Mouse (Mus musculus): ENCODE data around the gene Fbxl16. TPM values are rescaled to one million over a fixed set of nuclear protein-coding genes. Genes with fewer than 3 reads are reported as not detected.

Fbxl16 gene
- polyA plus RNA-seq, 1 experiment from 2014 or later, result 2.2 TPM

- no peaks in the 10 kb centered on the region for H3K27me3 ChIP-seq
- no peaks in the 10 kb centered on the region for H3K9me3 ChIP-seq (replicated peaks)
- peaks cover 16% of the 10 kb centered on the region for H3K36me3 ChIP-seq
- H3K4me3 ChIP-seq (replicated peaks), result peak within 1 kb of the TSS; percentile 57
- WGBS, result 3% methylated on average over 65 of the region's 65 CpGs
- peak; percentile 92 for ATAC-seq (replicated peaks; ENCODE audit: low FRiP score)
- peaks cover 19% of the 10 kb centered on the region for H3K4me1 ChIP-seq
- H3K27ac ChIP-seq, result peak within 1 kb of the TSS; percentile 85
- peak within 1 kb of the TSS; percentile 68 for H3K9ac ChIP-seq
- peak within 1 kb of the TSS; percentile 76 for H3K4me2 ChIP-seq
These were observed 52.2 kb downstream of the Fbxl16 start, which contains the start of gene Wdr90 for GRCm38 (mm10) chr17:25860832-25861703. TSS of gene Wdr90 (minus strand) at chr17:25861501.

GRCm38 (mm10) chr17:25861704-25862612, 53.1 kb downstream of the Fbxl16 start:
- Histone ChIP-seq H3K4me1 (peaks cover 25% of the 10 kb centered on the region), H3K27ac (peak overlapping the region; percentile 85), H3K4me3 (replicated peaks) (peak overlapping the region; percentile 57), H3K9me3 (replicated peaks) (no peaks in the 10 kb centered on the region), H3K36me3 (peaks cover 14% of the 10 kb centered on the region), H3K27me3 (no peaks in the 10 kb centered on the region), H3K4me2 (peak overlapping the region; percentile 76), H3K9ac (peak overlapping the region; percentile 68)
- ATAC-seq (replicated peaks; ENCODE audit: low FRiP score), result no peak
- 13% methylated on average over 6 of the region's 6 CpGs for WGBS

GRCm38 (mm10) chr17:25863681-25864080, 54.8 kb downstream of the Fbxl16 start:
- peaks cover 38% of the 10 kb centered on the region for H3K4me1 ChIP-seq
- no peak overlapping the region for H3K4me2 ChIP-seq
- no peak for ATAC-seq (replicated peaks; ENCODE audit: low FRiP score)
- H3K27me3 ChIP-seq, result no peaks in the 10 kb centered on the region
- H3K27ac ChIP-seq, result no peak overlapping the region
- peaks cover 13% of the 10 kb centered on the region for H3K36me3 ChIP-seq
- 87% methylated on average over 6 of the region's 6 CpGs for WGBS
- H3K9ac ChIP-seq, result no peak overlapping the region
- H3K9me3 ChIP-seq (replicated peaks), result no peaks in the 10 kb centered on the region
- no peak overlapping the region for H3K4me3 ChIP-seq (replicated peaks)

GRCm38 (mm10) chr17:25864311-25864710, 55.4 kb downstream of the Fbxl16 start:
- 85% methylated on average over 14 of the region's 14 CpGs for WGBS
- Histone ChIP-seq H3K9ac (no peak overlapping the region), H3K9me3 (replicated peaks) (no peaks in the 10 kb centered on the region), H3K27me3 (no peaks in the 10 kb centered on the region), H3K4me3 (replicated peaks) (no peak overlapping the region), H3K4me1 (peaks cover 43% of the 10 kb centered on the region), H3K36me3 (peaks cover 13% of the 10 kb centered on the region), H3K4me2 (no peak overlapping the region), H3K27ac (no peak overlapping the region)
- ATAC-seq (replicated peaks; ENCODE audit: low FRiP score), result no peak

- Histone ChIP-seq H3K4me1 (peaks cover 39% of the 10 kb centered on the region), H3K36me3 (peaks cover 13% of the 10 kb centered on the region), H3K9ac (no peak overlapping the region), H3K27ac (no peak overlapping the region), H3K9me3 (replicated peaks) (no peaks in the 10 kb centered on the region), H3K4me2 (no peak overlapping the region), H3K4me3 (replicated peaks) (no peak overlapping the region), H3K27me3 (no peaks in the 10 kb centered on the region)
- WGBS, result 91% methylated on average over 11 of the region's 11 CpGs
- no peak for ATAC-seq (replicated peaks; ENCODE audit: low FRiP score)
These were observed 56.4 kb downstream of the Fbxl16 start for GRCm38 (mm10) chr17:25865288-25865687.

- Histone ChIP-seq H3K9ac (no peak overlapping the region), H3K4me1 (peaks cover 32% of the 10 kb centered on the region), H3K36me3 (peaks cover 13% of the 10 kb centered on the region), H3K4me3 (replicated peaks) (no peak overlapping the region), H3K9me3 (replicated peaks) (no peaks in the 10 kb centered on the region), H3K4me2 (no peak overlapping the region), H3K27ac (no peak overlapping the region), H3K27me3 (no peaks in the 10 kb centered on the region)
- ATAC-seq (replicated peaks; ENCODE audit: low FRiP score), result no peak
- WGBS, result 86% methylated on average over 3 of the region's 3 CpGs
These were observed 57.3 kb downstream of the Fbxl16 start for GRCm38 (mm10) chr17:25866172-25866571.

- peak overlapping the region; percentile 86 for H3K27ac ChIP-seq
These were observed 58.6 kb downstream of the Fbxl16 start for GRCm38 (mm10) chr17:25867509-25867835.

GRCm38 (mm10) chr17:25867836-25868600, 59.1 kb downstream of the Fbxl16 start:
- Histone ChIP-seq H3K9ac (peak overlapping the region; percentile 70), H3K4me3 (replicated peaks) (peak overlapping the region; percentile 82), H3K9me3 (replicated peaks) (no peaks in the 10 kb centered on the region), H3K36me3 (peaks cover 13% of the 10 kb centered on the region), H3K4me2 (peak overlapping the region; percentile 96), H3K4me1 (peaks cover 25% of the 10 kb centered on the region), H3K27me3 (no peaks in the 10 kb centered on the region), H3K27ac (peak overlapping the region; percentile 86)
- WGBS, result under 1% methylated on average over 42 of the region's 42 CpGs
- peak; percentile 69 for ATAC-seq (replicated peaks; ENCODE audit: low FRiP score)

More at GRCm38 (mm10) chr17:25867509-25867835, 58.6 kb downstream of the Fbxl16 start:
- 7% methylated on average over 7 of the region's 7 CpGs for WGBS
- ATAC-seq (replicated peaks; ENCODE audit: low FRiP score), result 0 out of 2 replicates have a peak, but pooled peaks have one; percentile 16
- peak overlapping the region; percentile 82 for H3K4me3 ChIP-seq (replicated peaks)
- peak overlapping the region; percentile 70 for H3K9ac ChIP-seq
- no peaks in the 10 kb centered on the region for H3K9me3 ChIP-seq (replicated peaks)
- H3K4me1 ChIP-seq, result peaks cover 25% of the 10 kb centered on the region
- H3K27me3 ChIP-seq, result no peaks in the 10 kb centered on the region
- H3K36me3 ChIP-seq, result peaks cover 13% of the 10 kb centered on the region
- peak overlapping the region; percentile 96 for H3K4me2 ChIP-seq

- H3K4me1 ChIP-seq, result peaks cover 28% of the 10 kb centered on the region
- under 1% methylated on average over 24 of the region's 24 CpGs for WGBS
- peak within 1 kb of the TSS; percentile 86 for H3K27ac ChIP-seq
- peak within 1 kb of the TSS; percentile 82 for H3K4me3 ChIP-seq (replicated peaks)
- peak within 1 kb of the TSS; percentile 70 for H3K9ac ChIP-seq
- H3K9me3 ChIP-seq (replicated peaks), result no peaks in the 10 kb centered on the region
- H3K27me3 ChIP-seq, result no peaks in the 10 kb centered on the region
- ATAC-seq (replicated peaks; ENCODE audit: low FRiP score), result peak; percentile 84
- H3K4me2 ChIP-seq, result peak within 1 kb of the TSS; percentile 96
- peaks cover 10% of the 10 kb centered on the region for H3K36me3 ChIP-seq
These were observed 59.8 kb downstream of the Fbxl16 start, which contains the start of gene Mcrip2 for GRCm38 (mm10) chr17:25868601-25869191. TSS of gene Mcrip2 (minus strand) at chr17:25868764.

GRCm38 (mm10) chr17:25869498-25869897, 60.6 kb downstream of the Fbxl16 start:
- no peaks in the 10 kb centered on the region for H3K27me3 ChIP-seq
- 88% methylated on average over 8 of the region's 8 CpGs for WGBS
- no peak overlapping the region for H3K9ac ChIP-seq
- H3K36me3 ChIP-seq, result peaks cover 2% of the 10 kb centered on the region; the same call in 1 of the 2 replicates
- H3K27ac ChIP-seq, result no peak overlapping the region
- peaks cover 36% of the 10 kb centered on the region for H3K4me1 ChIP-seq
- no peaks in the 10 kb centered on the region for H3K9me3 ChIP-seq (replicated peaks)
- no peak for ATAC-seq (replicated peaks; ENCODE audit: low FRiP score)
- no peak overlapping the region for H3K4me2 ChIP-seq
- no peak overlapping the region for H3K4me3 ChIP-seq (replicated peaks)

GRCm38 (mm10) chr17:25869954-25870353, 61.1 kb downstream of the Fbxl16 start:
- Histone ChIP-seq H3K4me3 (replicated peaks) (no peak overlapping the region), H3K36me3 (no peaks in the 10 kb centered on the region), H3K9me3 (replicated peaks) (no peaks in the 10 kb centered on the region), H3K4me2 (no peak overlapping the region), H3K27ac (no peak overlapping the region), H3K4me1 (peaks cover 37% of the 10 kb centered on the region), H3K9ac (no peak overlapping the region), H3K27me3 (no peaks in the 10 kb centered on the region)
- ATAC-seq (replicated peaks; ENCODE audit: low FRiP score), result no peak
- 92% methylated on average over 2 of the region's 2 CpGs for WGBS

Data from kidney, embryonic 15.5 days (tissue).